Mouse (Mus musculus) limb, embryonic 14.5 days (tissue): ENCODE measurements around the gene Hmmr. TPM values are rescaled to one million over a fixed set of nuclear protein-coding genes. Genes with fewer than 3 reads are reported as not detected.

Source experiments
- ATAC-seq: fragments of 200-750 bp; cut with Nextera tagmentation; 2 replicates; pipeline ENCODE4 v1.8.0; 2017; ENCODE audit warnings: low read depth, moderate number of reproducible peaks, moderate TSS enrichment; ENCODE audit not compliant: low FRiP score
- DNase-seq: peaks from one replicate; pipeline ENCODE4 v3.0.0-alpha.2; 2015; ENCODE audit warnings: low spot score
- H3K27ac ChIP-seq: fragments of 300-500 bp; sonication (generic); replicated peaks from 2 replicates; pipeline ENCODE4 v1.5.1; 2014; ENCODE audit warnings: low read depth, mild to moderate bottlenecking, low read length, moderate library complexity, mixed read lengths
- H3K27me3 ChIP-seq: fragments of 300-500 bp; sonication (generic); 2 replicates; pipeline ENCODE4 v1.6.1; 2014; ENCODE audit warnings: low read length, mixed read lengths; ENCODE audit not compliant: control insufficient read depth, insufficient read depth
- H3K36me3 ChIP-seq: fragments of 300-500 bp; sonication (generic); 2 replicates; pipeline ENCODE4 v1.6.1; 2014; ENCODE audit warnings: mild to moderate bottlenecking, low read length, moderate library complexity, mixed read lengths; ENCODE audit not compliant: control insufficient read depth, insufficient read depth
- H3K4me1 ChIP-seq: fragments of 300-500 bp; sonication (generic); 2 replicates; pipeline ENCODE4 v1.6.1; 2014; ENCODE audit warnings: antibody characterized with exemption, low read length, mixed read lengths; ENCODE audit not compliant: control insufficient read depth, insufficient read depth
- H3K4me2 ChIP-seq: fragments of 300-500 bp; sonication (generic); replicated peaks from 2 replicates; pipeline ENCODE4 v1.6.1; 2014; ENCODE audit warnings: low read depth, mild to moderate bottlenecking, low read length, moderate library complexity; ENCODE audit not compliant: severe bottlenecking
- H3K4me3 ChIP-seq: fragments of 300-500 bp; sonication (generic); replicated peaks from 2 replicates; pipeline ENCODE4 v1.5.1; 2014; ENCODE audit warnings: low read length
- H3K9ac ChIP-seq: fragments of 300-500 bp; sonication (generic); 2 replicates; pipeline ENCODE4 v1.6.1; 2014; ENCODE audit warnings: mild to moderate bottlenecking, low read depth, low read length, moderate library complexity; ENCODE audit not compliant: severe bottlenecking
- H3K9me3 ChIP-seq: fragments of 300-500 bp; sonication (generic); 2 replicates; pipeline ENCODE4 v1.6.1; 2016; ENCODE audit warnings: low read length; ENCODE audit not compliant: control insufficient read depth
- POLR2A ChIP-seq: fragments of 200-500 bp; IDR thresholded peaks from 2 replicates; pipeline ENCODE4 v1.8.0; 2012; ENCODE audit warnings: inconsistent platforms, mild to moderate bottlenecking, moderate library complexity, borderline replicate concordance; ENCODE audit not compliant: insufficient read depth, insufficient read length; ENCODE audit errors: extremely low read depth
- WGBS: fragments of 180-500 bp; shearing (Covaris S2); extraction: QIAGEN DNeasy Blood & Tissue Kit; methylation state at CpG from one replicate; pipeline ENCODE4 v1.1.7; 2014; 5-methylcytosine and 5-hydroxymethylcytosine counted together
- polyA plus RNA-seq, 2 experiments: library from polyadenylated mRNA; depleted of rRNA in 1 of 2; stranded (reverse) in 1 of 2; unstranded in 1 of 2; fragments of >200 nt; fragmentation: Nextera tagmentation in 1 of 2; extraction: Ambion mirVana in 1 of 2; gene quantifications; 2 replicates each; pipeline versions ENCODE4 v1.2.1 to v1.2.3; 2012 to 2014

Gene Hmmr
- polyA plus RNA-seq, 2 experiments = 26.4 to 34.0 TPM

GRCm38 (mm10) chr11:40690444-40691127, 42.6 kb downstream of the Hmmr start:
- no peak for TF ChIP-seq POLR2A
- Histone ChIP-seq H3K9ac (no peak overlapping the region), H3K4me1 (peaks cover 26% of the 10 kb centered on the region), H3K27ac (no peak overlapping the region), H3K4me3 (peak overlapping the region; percentile 91), H3K36me3 (peaks cover 19% of the 10 kb centered on the region), H3K9me3 (no peaks in the 10 kb centered on the region), H3K27me3 (no peaks in the 10 kb centered on the region), H3K4me2 (peak overlapping the region; percentile 85)
- no peak for ATAC-seq
- no peak for DNase-seq
- WGBS = 62% methylated on average over 5 of the region's 5 CpGs

GRCm38 (mm10) chr11:40683295-40683694, 49.9 kb downstream of the Hmmr start:
- WGBS = 62% methylated on average over 3 of the region's 3 CpGs
- no peak overlapping the region for H3K27ac ChIP-seq
- DNase-seq (no peak), ATAC-seq (no peak)
- H3K9ac ChIP-seq = no peak overlapping the region
- no peaks in the 10 kb centered on the region for H3K9me3 ChIP-seq
- no peaks in the 10 kb centered on the region for H3K4me1 ChIP-seq
- TF ChIP-seq POLR2A = no peak
- no peak overlapping the region for H3K4me3 ChIP-seq
- peaks cover 83% of the 10 kb centered on the region for H3K36me3 ChIP-seq
- no peaks in the 10 kb centered on the region for H3K27me3 ChIP-seq
- H3K4me2 ChIP-seq = no peak overlapping the region

- Histone ChIP-seq H3K9me3 (peaks cover 2% of the 10 kb centered on the region; the same call in 1 of the 2 replicates), H3K27ac (no peak overlapping the region), H3K36me3 (peaks cover 88% of the 10 kb centered on the region), H3K27me3 (no peaks in the 10 kb centered on the region), H3K4me3 (no peak overlapping the region), H3K9ac (no peak overlapping the region), H3K4me1 (no peaks in the 10 kb centered on the region), H3K4me2 (no peak overlapping the region)
- DNase-seq (no peak), ATAC-seq (no peak)
- TF ChIP-seq POLR2A = no peak
- WGBS = 86% methylated on average over 3 of the region's 3 CpGs
Measured at GRCm38 (mm10) chr11:40682456-40682855, 50.8 kb downstream of the Hmmr start.

GRCm38 (mm10) chr11:40677169-40677568, 56.1 kb downstream of the Hmmr start:
- Histone ChIP-seq H3K4me1 (no peaks in the 10 kb centered on the region), H3K4me3 (no peak overlapping the region), H3K27me3 (no peaks in the 10 kb centered on the region), H3K9me3 (peaks cover 6% of the 10 kb centered on the region; the same call in 1 of the 2 replicates), H3K27ac (no peak overlapping the region), H3K9ac (no peak overlapping the region), H3K4me2 (no peak overlapping the region), H3K36me3 (peaks cover 48% of the 10 kb centered on the region)
- TF ChIP-seq POLR2A = no peak
- ATAC-seq (no peak), DNase-seq (no peak)
- WGBS = 97% methylated on average over 1 of the region's 1 CpGs

GRCm38 (mm10) chr11:40675014-40675730, 58.0 kb downstream of the Hmmr start:
- no peak overlapping the region for H3K4me3 ChIP-seq
- no peaks in the 10 kb centered on the region for H3K27me3 ChIP-seq
- peaks cover 31% of the 10 kb centered on the region for H3K36me3 ChIP-seq
- peaks cover 6% of the 10 kb centered on the region; the same call in 1 of the 2 replicates for H3K9me3 ChIP-seq
- no peak for DNase-seq
- no peak for ATAC-seq
- WGBS = 82% methylated on average over 4 of the region's 4 CpGs
- TF ChIP-seq POLR2A = no peak
- no peak overlapping the region for H3K4me2 ChIP-seq
- H3K9ac ChIP-seq = no peak overlapping the region
- no peak overlapping the region for H3K27ac ChIP-seq
- H3K4me1 ChIP-seq = no peaks in the 10 kb centered on the region

Other genes starting within 250 kb of the Hmmr start
- 78.7 and 84.8 TPM in 2 replicates for gene Mat2b, start 38.2 kb downstream of the Hmmr start, polyA plus RNA-seq (2012; rRNA removed)
- gene Mat2b, start 38.2 kb downstream of the Hmmr start, polyA plus RNA-seq (2014; fragmentation: Nextera tagmentation; extraction: Ambion mirVana) = 111 and 112 TPM in 2 replicates
- gene Nudcd2, start 245 bp upstream of the Hmmr start, polyA plus RNA-seq (2012; rRNA removed) = 42.0 and 57.4 TPM in 2 replicates
- gene Nudcd2, start 245 bp upstream of the Hmmr start, polyA plus RNA-seq (2014; fragmentation: Nextera tagmentation; extraction: Ambion mirVana) = 140 and 153 TPM in 2 replicates
- 16.7 and 20.8 TPM in 2 replicates for gene Ccng1, start 21.9 kb upstream of the Hmmr start, polyA plus RNA-seq (2012; rRNA removed)
- 48.1 and 50.0 TPM in 2 replicates for gene Ccng1, start 21.9 kb upstream of the Hmmr start, polyA plus RNA-seq (2014; fragmentation: Nextera tagmentation; extraction: Ambion mirVana)